Mouse (Mus musculus): ENCODE data around the gene 2010300C02Rik. TPM values are rescaled to one million over a fixed set of nuclear protein-coding genes. Genes with fewer than 3 reads are reported as not detected.
A peak's percentile ranks its signal among the peaks of the same experiment; 100 is the strongest.
"Not testable (repeated sequence)": the region's sequence is repeated elsewhere in the genome, so short reads cannot be mapped to it uniquely, and the experiment has no call there.

2010300C02Rik gene
- polyA plus RNA-seq, 1 experiment from 2014 or later: 3.2 TPM

- Histone ChIP-seq H3K27me3 (replicated peaks) (no peaks in the 10 kb centered on the region), H3K4me1 (peaks cover 18% of the 10 kb centered on the region), H3K4me3 (replicated peaks) (no peak overlapping the region), H3K27ac (replicated peaks) (no peak overlapping the region), H3K9ac (replicated peaks) (no peak overlapping the region), H3K4me2 (no peak overlapping the region), H3K9me3 (replicated peaks) (no peaks in the 10 kb centered on the region), H3K36me3 (no peaks in the 10 kb centered on the region)
- no peak for ATAC-seq (ENCODE audit: low FRiP score)
- 39% methylated on average over 4 of the region's 4 CpGs for WGBS
These were observed 103.3 kb downstream of the 2010300C02Rik start for GRCm38 (mm10) chr1:37616569-37616968.

DNA sequence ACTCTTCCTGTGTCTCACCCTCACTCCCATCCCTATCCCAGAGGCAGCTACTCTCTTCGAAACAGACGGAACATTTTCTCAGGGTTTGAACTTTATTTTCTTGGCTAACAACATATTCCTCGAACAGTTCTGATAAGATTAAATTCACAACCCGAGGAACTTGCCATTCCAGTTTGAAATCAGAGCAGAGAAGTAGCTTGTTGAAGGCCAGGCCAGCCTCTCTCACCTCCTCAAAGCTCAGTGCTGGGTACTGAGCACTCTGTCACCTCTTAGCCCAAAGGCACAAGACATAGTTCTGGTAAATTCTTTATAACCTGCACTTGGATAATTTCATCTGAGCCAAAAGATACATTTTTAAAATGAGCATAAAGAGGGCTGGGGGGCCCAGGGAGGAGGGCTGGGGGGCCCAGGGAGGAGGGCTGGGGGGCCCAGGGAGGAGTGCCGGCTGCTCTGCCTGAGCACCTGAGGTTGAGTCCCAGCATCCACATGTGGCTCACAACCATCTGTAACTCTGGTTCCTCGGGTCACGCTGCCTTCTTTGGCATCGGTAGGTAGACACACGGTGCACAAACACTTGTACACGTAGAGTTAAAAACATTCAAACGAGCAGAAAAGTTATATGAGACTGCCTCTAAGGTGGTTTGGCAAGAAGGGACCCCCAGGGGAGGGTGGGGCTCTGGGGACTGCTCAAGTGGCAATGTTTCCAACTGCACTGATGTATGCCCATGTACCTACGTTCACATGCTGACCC is 104.4 kb downstream of the 2010300C02Rik start:
- no peak for ATAC-seq (ENCODE audit: low FRiP score)
- H3K9me3 ChIP-seq (replicated peaks): no peaks in the 10 kb centered on the region
- H3K9ac ChIP-seq (replicated peaks): no peak overlapping the region

GRCm38 (mm10) chr1:37614836-37615235 is 105.0 kb downstream of the 2010300C02Rik start:
- Histone ChIP-seq H3K4me3 (replicated peaks) (no peak overlapping the region), H3K9ac (replicated peaks) (no peak overlapping the region), H3K4me2 (no peak overlapping the region), H3K9me3 (replicated peaks) (no peaks in the 10 kb centered on the region), H3K27ac (replicated peaks) (no peak overlapping the region; the same call in 1 of the 2 replicates), H3K4me1 (peaks cover 18% of the 10 kb centered on the region), H3K27me3 (replicated peaks) (no peaks in the 10 kb centered on the region), H3K36me3 (no peaks in the 10 kb centered on the region)
- no peak for ATAC-seq (ENCODE audit: low FRiP score)
- 78% methylated on average over 7 of the region's 7 CpGs for WGBS

More for the DNA sequence above, 104.4 kb downstream of the 2010300C02Rik start:
- Histone ChIP-seq H3K4me1 (peaks cover 18% of the 10 kb centered on the region), H3K27me3 (replicated peaks) (no peaks in the 10 kb centered on the region), H3K27ac (replicated peaks) (no peak overlapping the region), H3K4me2 (no peak overlapping the region), H3K4me3 (replicated peaks) (no peak overlapping the region), H3K36me3 (no peaks in the 10 kb centered on the region)
- WGBS: 89% methylated on average over 12 of the region's 12 CpGs

DNA sequence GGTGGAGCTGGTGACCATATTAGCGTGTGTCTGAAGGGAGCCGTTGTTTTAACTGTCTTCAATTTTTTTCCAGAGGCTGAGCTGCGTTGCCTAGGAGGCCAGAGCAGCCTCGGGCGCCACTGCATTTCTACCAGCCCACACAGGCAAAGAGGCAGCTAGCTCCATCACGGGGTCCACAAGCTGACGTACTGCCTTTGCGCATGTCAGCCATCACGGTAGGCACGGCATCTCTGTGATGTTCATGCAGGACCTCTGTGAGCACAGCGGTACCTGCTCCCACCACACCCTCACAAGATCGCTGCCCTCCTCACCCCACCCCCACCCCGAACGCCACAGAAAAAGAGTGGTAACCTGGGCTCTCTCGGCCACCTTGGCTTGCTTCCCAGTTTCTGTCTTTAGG is 105.8 kb downstream of the 2010300C02Rik start:
- Histone ChIP-seq H3K27ac (replicated peaks) (peak overlapping the region; percentile 69; the same call in 1 of the 2 replicates), H3K27me3 (replicated peaks) (no peaks in the 10 kb centered on the region), H3K36me3 (no peaks in the 10 kb centered on the region), H3K9me3 (replicated peaks) (no peaks in the 10 kb centered on the region), H3K9ac (replicated peaks) (no peak overlapping the region), H3K4me2 (peak overlapping the region; percentile 25), H3K4me3 (replicated peaks) (no peak overlapping the region), H3K4me1 (peaks cover 18% of the 10 kb centered on the region)
- ATAC-seq (ENCODE audit: low FRiP score): peak; percentile 74
- 53% methylated on average over 15 of the region's 15 CpGs for WGBS

- Histone ChIP-seq H3K27me3 (replicated peaks) (no peaks in the 10 kb centered on the region), H3K9ac (replicated peaks) (no peak overlapping the region), H3K9me3 (replicated peaks) (no peaks in the 10 kb centered on the region), H3K36me3 (no peaks in the 10 kb centered on the region), H3K4me1 (peaks cover 18% of the 10 kb centered on the region), H3K4me3 (replicated peaks) (no peak overlapping the region), H3K4me2 (no peak overlapping the region), H3K27ac (replicated peaks) (no peak overlapping the region)
- 85% methylated on average over 6 of the region's 6 CpGs for WGBS
- ATAC-seq (ENCODE audit: low FRiP score): no peak
These were observed 108.9 kb downstream of the 2010300C02Rik start for GRCm38 (mm10) chr1:37611032-37611431.

DNA sequence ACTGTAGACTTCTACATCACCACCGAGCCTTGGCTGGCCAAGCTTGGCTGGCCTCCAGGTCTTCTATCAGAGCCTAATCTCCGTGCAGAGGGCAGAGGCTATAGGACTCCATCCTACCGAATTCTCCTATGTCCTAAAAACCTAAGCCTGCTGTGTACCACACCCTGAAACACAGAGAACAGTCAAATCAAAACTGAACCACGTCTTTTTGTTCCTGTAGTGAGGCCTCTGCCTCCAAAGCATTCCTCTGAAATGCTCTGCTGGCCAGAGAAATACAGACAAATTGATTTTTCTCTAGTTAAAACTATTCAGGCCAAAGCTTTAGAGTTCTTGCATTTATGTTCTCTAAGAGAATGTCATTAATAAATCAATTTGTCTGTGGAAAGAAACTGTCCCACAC is 109.6 kb downstream of the 2010300C02Rik start:
- H3K9ac ChIP-seq (replicated peaks): no peak overlapping the region
- H3K27ac ChIP-seq (replicated peaks): 0 out of 2 replicates have a peak overlapping the region, but pooled peaks have one; percentile 33
- no peaks in the 10 kb centered on the region for H3K36me3 ChIP-seq
- H3K4me3 ChIP-seq (replicated peaks): no peak overlapping the region
- WGBS: 67% methylated on average over 4 of the region's 4 CpGs
- H3K27me3 ChIP-seq (replicated peaks): no peaks in the 10 kb centered on the region
- H3K4me1 ChIP-seq: peaks cover 18% of the 10 kb centered on the region
- ATAC-seq (ENCODE audit: low FRiP score): no peak
- no peaks in the 10 kb centered on the region for H3K9me3 ChIP-seq (replicated peaks)
- no peak overlapping the region for H3K4me2 ChIP-seq

DNA sequence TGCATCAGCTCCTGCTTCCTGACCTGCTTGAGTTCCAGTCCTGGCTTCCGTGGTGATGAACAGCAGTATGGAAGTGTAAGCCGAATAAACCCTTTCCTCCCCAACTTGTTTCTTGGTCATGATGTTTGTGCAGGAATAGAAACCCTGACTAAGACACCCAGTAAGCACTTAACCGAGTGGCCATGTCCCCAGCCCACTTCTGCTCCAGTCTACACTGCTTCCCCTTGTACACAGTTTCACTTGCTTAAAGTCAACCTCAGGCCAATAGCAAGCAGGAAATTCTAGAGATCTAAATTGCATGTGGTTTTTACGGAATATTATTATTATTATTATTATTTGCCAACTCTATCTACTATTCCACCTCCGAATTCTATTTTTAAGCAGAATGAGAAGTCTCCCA is 114.2 kb downstream of the 2010300C02Rik start:
- not testable (repeated sequence) for H3K27me3 ChIP-seq (replicated peaks); ATAC-seq (ENCODE audit: low FRiP score); H3K9ac ChIP-seq (replicated peaks); H3K27ac ChIP-seq (replicated peaks); H3K36me3 ChIP-seq; H3K9me3 ChIP-seq (replicated peaks); H3K4me2 ChIP-seq; H3K4me3 ChIP-seq (replicated peaks); H3K4me1 ChIP-seq
- WGBS: 90% methylated on average over 3 of the region's 5 CpGs

DNA sequence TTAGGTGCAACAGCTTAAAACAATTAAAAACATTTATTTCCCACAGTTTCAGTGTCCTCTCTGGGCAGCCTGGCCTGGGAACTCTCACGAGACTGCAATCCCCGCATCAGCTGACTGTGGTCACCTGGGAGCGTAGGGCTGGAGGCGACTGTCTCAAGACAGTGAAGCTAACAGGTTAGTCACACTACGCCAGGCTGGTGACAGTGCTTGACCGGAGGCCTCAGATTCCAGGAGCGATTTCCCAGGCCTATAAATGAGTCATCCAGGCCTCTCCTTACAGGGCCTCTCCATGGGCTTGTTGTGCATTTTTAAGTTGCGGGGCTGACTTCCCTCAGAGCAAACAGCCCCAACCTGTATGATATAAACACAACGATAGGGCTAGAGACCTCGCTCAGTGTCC is 116.7 kb downstream of the 2010300C02Rik start:
- Histone ChIP-seq H3K9ac (replicated peaks) (no peak overlapping the region), H3K4me3 (replicated peaks) (no peak overlapping the region), H3K4me2 (no peak overlapping the region), H3K27me3 (replicated peaks) (no peaks in the 10 kb centered on the region), H3K27ac (replicated peaks) (no peak overlapping the region), H3K4me1 (no peaks in the 10 kb centered on the region; the same call in 1 of the 2 replicates), H3K9me3 (replicated peaks) (no peaks in the 10 kb centered on the region), H3K36me3 (no peaks in the 10 kb centered on the region)
- WGBS: 95% methylated on average over 10 of the region's 10 CpGs
- ATAC-seq (ENCODE audit: low FRiP score): no peak

- H3K36me3 ChIP-seq: no peaks in the 10 kb centered on the region
- no peak overlapping the region for H3K4me2 ChIP-seq
- WGBS: 97% methylated on average over 4 of the region's 4 CpGs
- H3K27ac ChIP-seq (replicated peaks): no peak overlapping the region
- H3K9ac ChIP-seq (replicated peaks): no peak overlapping the region
- H3K4me3 ChIP-seq (replicated peaks): no peak overlapping the region
- ATAC-seq (ENCODE audit: low FRiP score): no peak
- no peaks in the 10 kb centered on the region; the same call in 1 of the 2 replicates for H3K4me1 ChIP-seq
- H3K9me3 ChIP-seq (replicated peaks): no peaks in the 10 kb centered on the region
- no peaks in the 10 kb centered on the region for H3K27me3 ChIP-seq (replicated peaks)
These were observed 117.6 kb downstream of the 2010300C02Rik start for GRCm38 (mm10) chr1:37602268-37602667.

DNA sequence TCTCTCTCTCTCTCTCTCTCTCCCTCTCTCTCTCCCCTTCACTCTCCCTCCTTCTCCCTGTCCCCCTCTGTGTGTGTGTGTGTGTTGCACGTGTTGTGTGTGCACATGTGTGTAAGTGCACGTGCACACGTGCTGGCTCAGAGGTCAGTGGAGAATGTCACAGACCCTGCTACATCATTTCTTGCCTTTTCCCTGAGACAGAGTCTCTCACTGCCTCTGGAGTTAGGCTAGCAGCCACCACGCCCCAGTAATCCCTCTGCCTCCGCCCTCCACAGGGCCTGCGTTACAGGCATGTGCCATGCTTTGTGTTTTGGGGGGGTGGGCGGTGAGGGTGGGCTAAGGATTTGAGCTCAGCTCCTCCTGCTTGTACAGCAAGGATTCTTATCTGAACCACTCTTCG is 118.4 kb downstream of the 2010300C02Rik start:
- Histone ChIP-seq H3K27ac (replicated peaks) (no peak overlapping the region), H3K36me3 (no peaks in the 10 kb centered on the region), H3K9me3 (replicated peaks) (no peaks in the 10 kb centered on the region), H3K4me2 (no peak overlapping the region), H3K4me3 (replicated peaks) (no peak overlapping the region), H3K9ac (replicated peaks) (no peak overlapping the region), H3K4me1 (no peaks in the 10 kb centered on the region; the same call in 1 of the 2 replicates), H3K27me3 (replicated peaks) (no peaks in the 10 kb centered on the region)
- ATAC-seq (ENCODE audit: low FRiP score): no peak
- 86% methylated on average over 8 of the region's 8 CpGs for WGBS

DNA sequence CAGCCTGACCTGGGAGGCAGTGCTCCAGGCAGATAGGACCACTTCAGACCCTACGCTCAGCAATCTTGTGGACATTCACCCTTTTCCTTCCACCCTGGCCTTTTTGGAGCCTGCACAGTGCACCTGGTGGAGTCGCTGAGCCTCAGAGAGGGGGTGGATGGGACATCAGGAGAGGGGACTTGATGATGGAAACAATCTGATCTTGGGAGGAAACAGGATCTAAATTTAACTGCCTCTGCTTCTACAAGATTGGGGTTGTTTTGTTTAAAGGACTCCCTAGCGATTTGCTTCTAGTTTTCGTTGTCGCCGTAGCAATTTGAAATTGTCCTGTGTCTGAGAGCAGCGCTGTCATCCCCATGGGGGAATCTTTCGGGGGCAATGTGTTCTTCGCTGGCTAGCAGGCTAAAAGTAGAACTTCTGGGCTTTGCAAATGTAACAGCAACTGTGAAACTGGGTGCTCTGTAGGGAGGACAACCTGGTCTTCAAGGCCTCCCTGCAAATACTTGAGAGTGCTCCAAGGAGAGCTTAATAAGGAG is 119.2 kb downstream of the 2010300C02Rik start:
- Histone ChIP-seq H3K4me2 (no peak overlapping the region), H3K4me3 (replicated peaks) (no peak overlapping the region), H3K27ac (replicated peaks) (no peak overlapping the region), H3K4me1 (no peaks in the 10 kb centered on the region; the same call in 1 of the 2 replicates), H3K9ac (replicated peaks) (no peak overlapping the region), H3K9me3 (replicated peaks) (no peaks in the 10 kb centered on the region), H3K36me3 (no peaks in the 10 kb centered on the region), H3K27me3 (replicated peaks) (no peaks in the 10 kb centered on the region)
- 69% methylated on average over 9 of the region's 9 CpGs for WGBS
- no peak for ATAC-seq (ENCODE audit: low FRiP score)

GRCm38 (mm10) chr1:37598986-37599385 is 120.9 kb downstream of the 2010300C02Rik start:
- H3K9ac ChIP-seq (replicated peaks): no peak overlapping the region
- no peak overlapping the region for H3K27ac ChIP-seq (replicated peaks)
- no peaks in the 10 kb centered on the region for H3K27me3 ChIP-seq (replicated peaks)
- H3K36me3 ChIP-seq: no peaks in the 10 kb centered on the region
- WGBS: 81% methylated on average over 5 of the region's 5 CpGs
- H3K4me1 ChIP-seq: no peaks in the 10 kb centered on the region; the same call in 1 of the 2 replicates
- ATAC-seq (ENCODE audit: low FRiP score): no peak
- H3K4me3 ChIP-seq (replicated peaks): no peak overlapping the region
- H3K4me2 ChIP-seq: no peak overlapping the region
- H3K9me3 ChIP-seq (replicated peaks): no peaks in the 10 kb centered on the region
